Comparison of ENCODE assay signal across 24 mouse cellular contexts in genomic region chr11:103068884-103069283, GRCm38 (mm10). TPM values are rescaled to one million over a fixed set of nuclear protein-coding genes. Genes with fewer than 3 reads are reported as not detected.
"Had no signal": no experiment of that assay in that cellular context is flagged by ENCODE, and none has a peak within 500 bp of the region (broad histone marks: within the 10 kb centered on the region; RNA-seq: fewer than 3 reads in every experiment).

No protein-coding gene starts in this region.

- ATAC-seq: liver, embryonic 12.5 days; midbrain, embryonic 13.5 days; midbrain, embryonic 16.5 days had no signal

- H3K4me2 ChIP-seq: kidney, embryonic 15.5 days; limb, embryonic 13.5 days; liver, embryonic 12.5 days; liver, embryonic 15.5 days; lung, embryonic 15.5 days; midbrain, embryonic 13.5 days; stomach, embryonic 15.5 days had no signal

- H3K9ac ChIP-seq: kidney, embryonic 15.5 days; limb, embryonic 13.5 days; liver, embryonic 12.5 days; liver, embryonic 15.5 days; lung, embryonic 15.5 days; midbrain, embryonic 13.5 days; stomach, embryonic 15.5 days had no signal

- H3K9me3 ChIP-seq: kidney, embryonic 15.5 days; limb, embryonic 10.5 days; limb, embryonic 13.5 days; liver, embryonic 12.5 days; liver, embryonic 15.5 days; lung, embryonic 15.5 days; megakaryocyte, embryonic 14.5 days; midbrain, embryonic 10.5 days; midbrain, embryonic 13.5 days; stomach, embryonic 15.5 days had no signal

- H3K4me1 ChIP-seq: kidney, embryonic 15.5 days; limb, embryonic 10.5 days; limb, embryonic 13.5 days; liver, embryonic 12.5 days; liver, embryonic 15.5 days; megakaryocyte, embryonic 14.5 days; midbrain, embryonic 10.5 days; stomach, embryonic 15.5 days had no signal

- H3K4me3 ChIP-seq: kidney, embryonic 15.5 days; limb, embryonic 10.5 days; limb, embryonic 13.5 days; liver, embryonic 12.5 days; liver, embryonic 15.5 days; lung, embryonic 15.5 days; megakaryocyte, embryonic 14.5 days; midbrain, embryonic 10.5 days; midbrain, embryonic 13.5 days; stomach, embryonic 15.5 days had no signal

- H3K27me3 ChIP-seq: kidney, embryonic 15.5 days; limb, embryonic 13.5 days; liver, embryonic 12.5 days; liver, embryonic 15.5 days; lung, embryonic 15.5 days; midbrain, embryonic 13.5 days; stomach, embryonic 15.5 days had no signal

- DNase-seq: kidney, adult 8-10 months; kidney, postnatal 10 days; kidney, postnatal 36 days; liver; lung, adult 18-20 months; lung, postnatal 10 days; lung, postnatal 36 days; right cerebral cortex, postnatal 25 days; spleen, adult 18-20 months; thymus, adult 2 months; thymus, postnatal 14 days; thymus, postnatal 4 days had no signal

- H3K27ac ChIP-seq: kidney, embryonic 15.5 days; limb, embryonic 10.5 days; limb, embryonic 13.5 days; liver, embryonic 12.5 days; liver, embryonic 15.5 days; midbrain, embryonic 10.5 days; midbrain, embryonic 13.5 days; stomach, embryonic 15.5 days had no signal

RNA-seq across cellular contexts. Expression of gene Plcd3, which starts 32.6 kb away (rescaled TPM):
- total RNA-seq: monocyte, adult 5-6 weeks had no signal
